Mouse (Mus musculus) myocyte (in vitro differentiated cells): ENCODE measurements around the gene Ttc3.

Source experiments
- CEBPB ChIP-seq: IDR thresholded peaks from 2 replicates; pipeline ENCODE4 v1.6.1; 2011; ENCODE audit warnings: mild to moderate bottlenecking, moderate library complexity; ENCODE audit not compliant: poor library complexity, insufficient read depth, severe bottlenecking
- E2F4 ChIP-seq: IDR thresholded peaks from one replicate; pipeline ENCODE4 v1.6.1; 2011; ENCODE audit warnings: mild to moderate bottlenecking, control low read depth, moderate library complexity; ENCODE audit not compliant: insufficient read depth
- MAX ChIP-seq: IDR thresholded peaks from one replicate; pipeline ENCODE4 v1.6.1; 2011; ENCODE audit warnings: low read depth, mild to moderate bottlenecking, control low read depth
- MYOG ChIP-seq, 3 experiments: IDR thresholded peaks; one replicate each; pipeline ENCODE4 v1.6.1; 2011; ENCODE audit warnings: control low read depth in 2 of 3, low read depth in 2 of 3, mild to moderate bottlenecking in 2 of 3; ENCODE audit not compliant: insufficient read length in 2 of 3, control insufficient read depth in 1 of 3, insufficient read depth in 1 of 3
- POLR2A ChIP-seq: IDR thresholded peaks from one replicate; pipeline ENCODE4 v1.6.1; 2011; ENCODE audit warnings: low read depth, mild to moderate bottlenecking, control low read depth, moderate library complexity; ENCODE audit not compliant: insufficient read length
- POLR2AphosphoS2 ChIP-seq: IDR thresholded peaks from one replicate; pipeline ENCODE4 v1.6.1; 2011; ENCODE audit warnings: low read depth, control low read depth; ENCODE audit not compliant: insufficient read length
- TCF12 ChIP-seq: IDR thresholded peaks from one replicate; pipeline ENCODE4 v1.6.1; 2011; ENCODE audit warnings: mild to moderate bottlenecking, control low read depth; ENCODE audit not compliant: poor library complexity, insufficient read depth, severe bottlenecking
- TCF3 ChIP-seq: IDR thresholded peaks from one replicate; pipeline ENCODE4 v1.6.1; 2011; ENCODE audit warnings: low read depth, control low read depth; ENCODE audit not compliant: insufficient read length
- USF1 ChIP-seq: IDR thresholded peaks from one replicate; pipeline ENCODE4 v1.6.1; 2011; ENCODE audit warnings: low read depth, mild to moderate bottlenecking, control low read depth, moderate library complexity

GRCm38 (mm10) chr16:94401636-94402035 is 31.2 kb downstream of the Ttc3 start:
- TF ChIP-seq POLR2A (no peak), TCF12 (no peak), USF1 (no peak), E2F4 (no peak), MYOG (IDR thresholded peaks at IDR 0.05; ENCODE audit: control insufficient read depth in 1 of 3, insufficient read depth in 1 of 3, insufficient read length in 2 of 3, low read depth in 2 of 3) (no peak), CEBPB (no peak), POLR2AphosphoS2 (no peak), MAX (no peak), TCF3 (no peak)
